Mouse (Mus musculus) lung, postnatal 0 days (tissue): ENCODE measurements around the gene Aldoc.

Experiments used
- CTCF ChIP-seq: IDR thresholded peaks from 2 replicates; pipeline ENCODE4 v1.5.1; 2016; ENCODE audit warnings: antibody characterized with exemption, mild to moderate bottlenecking
- EP300 ChIP-seq: IDR thresholded peaks from 2 replicates; pipeline ENCODE4 v1.6.1; 2016; ENCODE audit warnings: antibody characterized with exemption, mild to moderate bottlenecking, control low read depth

- TF ChIP-seq CTCF (no peak), EP300 (no peak)
Observed at GRCm38 (mm10) chr11:78346326-78347069, 23.7 kb downstream of the Aldoc start.
